Mouse (Mus musculus): Measurements from ENCODE around the gene Ttc25. TPM values are rescaled to one million over a fixed set of nuclear protein-coding genes. Genes with fewer than 3 reads are reported as not detected.

Gene Ttc25
- polyA plus RNA-seq, 1 experiment from 2014 or later = 0.17 TPM

DNA sequence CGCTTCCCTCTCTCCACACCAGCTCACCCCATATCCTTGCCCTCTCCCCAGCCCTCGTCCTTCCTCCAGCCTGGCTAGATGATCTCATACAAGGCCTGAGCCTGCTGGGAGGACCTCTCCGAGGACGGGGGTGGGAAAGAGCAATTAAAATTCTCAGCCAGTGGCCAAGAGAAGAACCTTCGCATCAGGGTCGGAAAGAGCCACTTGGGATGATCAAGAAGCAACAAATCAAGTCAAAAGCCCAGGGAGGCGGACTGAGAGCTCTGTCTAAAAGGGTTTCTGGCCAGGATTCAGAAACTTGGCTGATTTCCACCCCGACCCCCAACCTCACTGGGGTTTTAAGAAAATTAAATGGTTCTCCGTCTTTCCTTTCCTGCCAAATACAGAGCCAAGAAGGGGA lies 29.1 kb upstream of the Ttc25 start:
- no peak for TF ChIP-seq EP300 (optimal IDR thresholded peaks at IDR 0.05)
- no peak for TF ChIP-seq CTCF (IDR thresholded peaks at IDR 0.05; ENCODE audit: low read depth)
- Histone ChIP-seq H3K4me1 (replicated peaks; ENCODE audit: control insufficient read depth, insufficient read depth) (no peaks in the 10 kb centered on the region), H3K27me3 (ENCODE audit: control insufficient read depth, insufficient read depth, low read length) (no peaks in the 10 kb centered on the region), H3K9me3 (ENCODE audit: control insufficient read depth, low read length) (no peaks in the 10 kb centered on the region), H3K27ac (replicated peaks) (0 out of 2 replicates have a peak overlapping the region, but pooled peaks have one; percentile 24), H3K4me3 (ENCODE audit: low read depth, low read length) (no peak overlapping the region), H3K9ac (ENCODE audit: low read length) (no peak overlapping the region), H3K4me2 (replicated peaks; ENCODE audit: low read depth) (no peak overlapping the region), H3K36me3 (ENCODE audit: control insufficient read depth, insufficient read depth, low read length) (peaks cover 43% of the 10 kb centered on the region)
- ATAC-seq (ENCODE audit: low FRiP score, low TSS enrichment) = no peak
- 43% methylated on average over 9 of the region's 9 CpGs for WGBS
- DNase-seq (ENCODE audit: low spot score) = no peak

DNA sequence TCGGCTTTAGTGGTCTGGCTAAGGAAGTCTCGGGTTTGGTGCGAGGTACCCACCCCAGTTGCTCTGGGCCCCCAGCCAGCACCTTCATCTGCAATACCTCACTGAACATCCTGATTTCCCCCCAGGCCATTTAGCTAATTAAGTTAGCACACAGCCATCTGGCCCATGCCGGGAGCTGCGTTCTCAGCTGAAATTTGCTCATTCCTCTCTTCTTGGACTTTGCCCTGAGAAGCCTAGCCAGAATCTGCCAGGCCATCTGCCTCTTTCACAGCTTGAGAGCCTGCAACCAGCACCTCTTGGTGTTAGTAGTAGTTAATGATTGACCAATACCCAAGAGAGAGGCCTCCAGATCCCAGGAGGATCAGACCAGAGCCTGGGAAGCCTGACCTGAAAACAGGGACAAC lies 27.2 kb upstream of the Ttc25 start:
- ATAC-seq (ENCODE audit: low FRiP score, low TSS enrichment) (peak; percentile 86), DNase-seq (ENCODE audit: low spot score) (peak; percentile 65)
- H3K27ac ChIP-seq (replicated peaks) = no peak overlapping the region
- H3K9me3 ChIP-seq (ENCODE audit: control insufficient read depth, low read length) = no peaks in the 10 kb centered on the region
- no peak overlapping the region for H3K4me3 ChIP-seq (ENCODE audit: low read depth, low read length)
- H3K4me2 ChIP-seq (replicated peaks; ENCODE audit: low read depth) = no peak overlapping the region
- no peak for TF ChIP-seq EP300 (optimal IDR thresholded peaks at IDR 0.05)
- no peak for TF ChIP-seq CTCF (IDR thresholded peaks at IDR 0.05; ENCODE audit: low read depth)
- H3K9ac ChIP-seq (ENCODE audit: low read length) = no peak overlapping the region
- peaks cover 45% of the 10 kb centered on the region for H3K36me3 ChIP-seq (ENCODE audit: control insufficient read depth, insufficient read depth, low read length)
- H3K27me3 ChIP-seq (ENCODE audit: control insufficient read depth, insufficient read depth, low read length) = no peaks in the 10 kb centered on the region
- H3K4me1 ChIP-seq (replicated peaks; ENCODE audit: control insufficient read depth, insufficient read depth) = no peaks in the 10 kb centered on the region
- 58% methylated on average over 5 of the region's 5 CpGs for WGBS

DNA sequence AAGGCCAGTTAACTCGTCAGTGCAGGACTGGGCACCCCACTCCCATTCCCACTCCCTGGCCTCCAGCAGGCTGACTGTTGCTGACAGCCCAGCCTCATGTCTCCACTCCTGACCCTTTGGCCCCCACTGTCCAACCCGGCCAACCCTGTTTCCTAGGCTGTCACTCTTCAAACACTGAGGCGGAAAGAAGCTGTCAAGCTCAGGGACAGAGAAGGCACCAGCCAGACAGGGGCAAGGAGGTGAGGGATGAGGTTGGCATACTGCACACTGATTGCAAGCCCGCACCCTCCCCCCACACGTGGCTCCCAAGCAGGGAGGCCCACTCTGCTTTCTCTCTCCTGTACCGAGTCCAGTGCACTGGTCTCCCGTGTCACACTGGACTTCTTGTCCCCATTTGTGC lies 26.2 kb upstream of the Ttc25 start:
- Histone ChIP-seq H3K4me1 (replicated peaks; ENCODE audit: control insufficient read depth, insufficient read depth) (no peaks in the 10 kb centered on the region), H3K4me3 (ENCODE audit: low read depth, low read length) (no peak overlapping the region), H3K9ac (ENCODE audit: low read length) (no peak overlapping the region), H3K27ac (replicated peaks) (0 out of 2 replicates have a peak overlapping the region, but pooled peaks have one; percentile 13), H3K4me2 (replicated peaks; ENCODE audit: low read depth) (no peak overlapping the region), H3K9me3 (ENCODE audit: control insufficient read depth, low read length) (no peaks in the 10 kb centered on the region), H3K27me3 (ENCODE audit: control insufficient read depth, insufficient read depth, low read length) (no peaks in the 10 kb centered on the region), H3K36me3 (ENCODE audit: control insufficient read depth, insufficient read depth, low read length) (peaks cover 44% of the 10 kb centered on the region)
- no peak for TF ChIP-seq EP300 (optimal IDR thresholded peaks at IDR 0.05)
- no peak for TF ChIP-seq CTCF (IDR thresholded peaks at IDR 0.05; ENCODE audit: low read depth)
- no peak; the same call in 1 of the 2 replicates for ATAC-seq (ENCODE audit: low FRiP score, low TSS enrichment)
- DNase-seq (ENCODE audit: low spot score) = no peak
- WGBS = 64% methylated on average over 7 of the region's 7 CpGs

DNA sequence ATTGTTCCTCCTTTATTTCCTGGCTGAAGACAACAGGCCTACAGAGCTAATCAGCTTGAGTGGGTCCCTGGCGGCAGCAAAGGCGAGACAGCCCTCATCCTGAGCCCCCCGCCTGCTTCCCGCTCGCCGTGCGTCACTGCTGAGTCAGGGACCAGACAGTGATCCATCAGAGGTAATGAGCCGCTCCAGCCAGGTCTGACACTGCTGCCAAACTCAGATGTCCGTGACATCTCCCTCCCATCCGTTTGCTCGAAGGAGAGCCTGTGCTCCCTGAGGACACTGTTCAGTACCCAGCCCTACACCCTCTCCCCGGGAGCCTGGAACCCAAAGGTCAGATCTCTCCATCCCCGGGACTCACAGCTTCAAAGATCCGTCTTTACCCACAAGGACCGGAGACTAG lies 24.6 kb upstream of the Ttc25 start:
- Histone ChIP-seq H3K4me2 (replicated peaks; ENCODE audit: low read depth) (no peak overlapping the region), H3K9ac (ENCODE audit: low read length) (no peak overlapping the region), H3K4me1 (replicated peaks; ENCODE audit: control insufficient read depth, insufficient read depth) (peaks cover 8% of the 10 kb centered on the region; the same call in 1 of the 2 replicates), H3K9me3 (ENCODE audit: control insufficient read depth, low read length) (no peaks in the 10 kb centered on the region), H3K27ac (replicated peaks) (no peak overlapping the region), H3K27me3 (ENCODE audit: control insufficient read depth, insufficient read depth, low read length) (no peaks in the 10 kb centered on the region), H3K36me3 (ENCODE audit: control insufficient read depth, insufficient read depth, low read length) (peaks cover 39% of the 10 kb centered on the region), H3K4me3 (ENCODE audit: low read depth, low read length) (no peak overlapping the region)
- ATAC-seq (ENCODE audit: low FRiP score, low TSS enrichment) = no peak
- 70% methylated on average over 15 of the region's 15 CpGs for WGBS
- TF ChIP-seq EP300 (optimal IDR thresholded peaks at IDR 0.05) (no peak), CTCF (IDR thresholded peaks at IDR 0.05; ENCODE audit: low read depth) (no peak)
- DNase-seq (ENCODE audit: low spot score) = no peak

DNA sequence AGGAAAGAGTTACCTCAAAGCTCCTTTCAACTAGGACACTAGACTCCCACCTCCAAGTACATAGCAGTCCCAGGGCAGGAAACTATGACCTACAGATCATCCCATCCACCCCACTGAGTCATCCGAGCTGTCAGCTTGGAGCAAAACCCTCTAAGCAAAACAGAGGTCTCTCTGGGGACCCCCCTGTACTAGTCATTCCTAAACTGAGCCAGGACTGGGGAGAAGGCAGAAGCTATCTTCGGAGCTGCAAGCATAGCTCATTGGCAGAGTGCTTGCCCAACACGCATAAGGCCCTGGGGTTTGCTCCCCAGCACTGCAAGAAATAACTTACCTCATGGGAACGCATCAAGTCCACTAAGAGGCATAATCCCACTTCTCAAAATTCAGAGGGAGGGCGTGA lies 21.0 kb upstream of the Ttc25 start:
- ATAC-seq (ENCODE audit: low FRiP score, low TSS enrichment) (no peak), DNase-seq (ENCODE audit: low spot score) (no peak)
- Histone ChIP-seq H3K36me3 (ENCODE audit: control insufficient read depth, insufficient read depth, low read length) (peaks cover 28% of the 10 kb centered on the region), H3K9me3 (ENCODE audit: control insufficient read depth, low read length) (no peaks in the 10 kb centered on the region), H3K4me1 (replicated peaks; ENCODE audit: control insufficient read depth, insufficient read depth) (peaks cover 14% of the 10 kb centered on the region), H3K27me3 (ENCODE audit: control insufficient read depth, insufficient read depth, low read length) (no peaks in the 10 kb centered on the region), H3K4me2 (replicated peaks; ENCODE audit: low read depth) (peak overlapping the region; percentile 82), H3K27ac (replicated peaks) (0 out of 2 replicates have a peak overlapping the region, but pooled peaks have one; percentile 13), H3K9ac (ENCODE audit: low read length) (no peak overlapping the region), H3K4me3 (ENCODE audit: low read depth, low read length) (no peak overlapping the region)
- TF ChIP-seq EP300 (optimal IDR thresholded peaks at IDR 0.05) (no peak), CTCF (IDR thresholded peaks at IDR 0.05; ENCODE audit: low read depth) (no peak)
- 62% methylated on average over 5 of the region's 5 CpGs for WGBS

DNA sequence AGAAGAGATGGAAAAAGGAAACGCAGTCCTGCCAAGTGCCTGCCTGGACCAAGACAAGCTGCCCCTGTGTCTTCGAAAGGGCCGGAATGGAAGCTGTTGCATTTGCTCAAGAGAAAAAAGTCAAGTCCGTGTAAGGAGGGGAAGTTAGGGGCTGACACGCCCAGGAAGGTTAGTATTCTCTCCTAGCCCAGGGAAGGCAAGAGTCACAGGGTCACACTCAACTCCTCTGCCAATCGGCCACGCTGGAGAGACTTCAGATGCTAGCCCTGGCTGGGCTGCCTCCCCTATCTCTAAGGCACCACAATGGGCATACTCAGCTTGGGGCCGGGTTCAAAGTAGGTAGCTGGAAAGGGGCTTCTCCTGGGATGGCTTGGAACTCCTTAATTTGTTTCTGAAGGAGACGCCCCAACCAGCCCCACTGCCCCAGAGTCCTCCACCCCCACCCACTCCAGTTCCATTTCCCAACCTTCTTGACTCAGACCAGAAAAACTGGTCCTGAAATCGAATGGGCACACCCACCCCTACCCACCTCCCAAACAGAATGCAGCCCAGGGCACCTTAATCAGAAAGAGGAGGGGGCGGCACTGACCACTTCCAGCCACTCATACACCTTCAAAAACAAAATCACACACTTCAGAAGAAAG lies 20.3 kb upstream of the Ttc25 start:
- H3K4me2 ChIP-seq (replicated peaks; ENCODE audit: low read depth) = peak overlapping the region; percentile 82
- 37% methylated on average over 11 of the region's 11 CpGs for WGBS
- peaks cover 14% of the 10 kb centered on the region for H3K4me1 ChIP-seq (replicated peaks; ENCODE audit: control insufficient read depth, insufficient read depth)
- H3K9ac ChIP-seq (ENCODE audit: low read length) = peak overlapping the region; percentile 35
- H3K27ac ChIP-seq (replicated peaks) = 0 out of 2 replicates have a peak overlapping the region, but pooled peaks have one; percentile 24
- ATAC-seq (ENCODE audit: low FRiP score, low TSS enrichment) (no peak), DNase-seq (ENCODE audit: low spot score) (no peak)
- H3K36me3 ChIP-seq (ENCODE audit: control insufficient read depth, insufficient read depth, low read length) = peaks cover 22% of the 10 kb centered on the region
- TF ChIP-seq CTCF (IDR thresholded peaks at IDR 0.05; ENCODE audit: low read depth) (no peak), EP300 (optimal IDR thresholded peaks at IDR 0.05) (no peak)
- no peaks in the 10 kb centered on the region for H3K9me3 ChIP-seq (ENCODE audit: control insufficient read depth, low read length)
- H3K27me3 ChIP-seq (ENCODE audit: control insufficient read depth, insufficient read depth, low read length) = no peaks in the 10 kb centered on the region
- no peak overlapping the region for H3K4me3 ChIP-seq (ENCODE audit: low read depth, low read length)

Data from stomach, postnatal 0 days (tissue).